Mouse (Mus musculus): ENCODE measurements around the gene Slc9a6. TPM values are rescaled to one million over a fixed set of nuclear protein-coding genes. Genes with fewer than 3 reads are reported as not detected.

Slc9a6 gene
- polyA plus RNA-seq, 1 experiment from 2014 or later, result 12.1 TPM

DNA sequence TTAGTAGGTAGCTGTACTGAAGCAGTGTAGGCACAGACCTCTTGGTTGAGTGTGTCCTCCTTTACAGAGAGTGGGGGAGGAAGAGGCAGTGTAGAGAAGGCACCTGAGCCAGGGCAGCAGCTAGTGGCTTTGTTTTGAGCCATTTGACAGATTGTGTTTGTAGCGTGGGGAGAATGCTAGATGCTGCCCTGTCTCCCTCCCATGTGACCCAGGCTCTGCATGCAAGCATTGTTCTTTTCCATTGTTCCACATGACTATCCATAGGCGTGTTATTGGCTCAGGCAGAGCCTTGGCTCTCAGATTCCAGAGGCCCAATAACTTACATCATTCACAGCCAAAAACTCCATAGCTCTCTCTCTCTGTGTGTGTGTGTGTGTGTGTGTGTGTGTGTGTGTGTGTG is 49.7 kb downstream of the Slc9a6 start:
- Histone ChIP-seq H3K27ac (ENCODE audit: low read depth, low read length) (no peak overlapping the region), H3K36me3 (ENCODE audit: control insufficient read depth, insufficient read depth, low read length) (no peaks in the 10 kb centered on the region), H3K9ac (ENCODE audit: low read length) (no peak overlapping the region), H3K27me3 (ENCODE audit: control insufficient read depth, insufficient read depth, low read length) (no peaks in the 10 kb centered on the region), H3K4me1 (replicated peaks; ENCODE audit: control insufficient read depth, insufficient read depth, low read length) (no peaks in the 10 kb centered on the region; the same call in 1 of the 2 replicates), H3K9me3 (ENCODE audit: control insufficient read depth, low read length) (no peaks in the 10 kb centered on the region), H3K4me3 (ENCODE audit: low read depth, low read length) (no peak overlapping the region), H3K4me2 (ENCODE audit: low read depth, low read length, severe bottlenecking) (no peak overlapping the region)
- ATAC-seq (replicated peaks; ENCODE audit: low FRiP score), result no peak
- DNase-seq (ENCODE audit: low spot score), result no peak
- 26% methylated on average over 2 of the region's 2 CpGs for WGBS

DNA sequence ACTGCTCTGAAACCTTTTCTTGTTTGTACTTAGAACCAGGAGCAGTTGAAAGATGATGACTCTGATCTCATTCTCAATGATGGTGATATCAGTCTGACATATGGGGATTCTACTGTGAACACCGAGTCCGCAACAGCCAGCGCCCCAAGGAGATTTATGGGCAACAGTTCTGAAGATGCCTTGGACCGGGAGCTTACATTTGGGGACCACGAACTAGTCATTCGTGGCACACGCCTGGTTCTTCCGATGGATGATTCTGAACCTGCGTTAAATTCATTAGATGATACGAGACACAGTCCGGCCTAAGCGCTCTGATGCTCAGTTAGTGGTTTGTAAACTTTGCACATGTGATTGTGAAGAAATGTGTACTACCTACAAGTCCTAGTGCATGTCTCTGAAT is 51.6 kb downstream of the Slc9a6 start:
- no peaks in the 10 kb centered on the region for H3K27me3 ChIP-seq (ENCODE audit: control insufficient read depth, insufficient read depth, low read length)
- no peaks in the 10 kb centered on the region for H3K9me3 ChIP-seq (ENCODE audit: control insufficient read depth, low read length)
- DNase-seq (ENCODE audit: low spot score), result no peak
- H3K36me3 ChIP-seq (ENCODE audit: control insufficient read depth, insufficient read depth, low read length), result no peaks in the 10 kb centered on the region
- no peak overlapping the region for H3K27ac ChIP-seq (ENCODE audit: low read depth, low read length)
- no peak overlapping the region for H3K4me3 ChIP-seq (ENCODE audit: low read depth, low read length)
- no peaks in the 10 kb centered on the region; the same call in 1 of the 2 replicates for H3K4me1 ChIP-seq (replicated peaks; ENCODE audit: control insufficient read depth, insufficient read depth, low read length)
- 86% methylated on average over 12 of the region's 12 CpGs for WGBS
- no peak overlapping the region for H3K9ac ChIP-seq (ENCODE audit: low read length)
- H3K4me2 ChIP-seq (ENCODE audit: low read depth, low read length, severe bottlenecking), result no peak overlapping the region
- ATAC-seq (replicated peaks; ENCODE audit: low FRiP score), result no peak

GRCm38 (mm10) chrX:56662316-56662715 is 52.8 kb downstream of the Slc9a6 start:
- no peak for DNase-seq (ENCODE audit: low spot score)
- Histone ChIP-seq H3K9ac (ENCODE audit: low read length) (no peak overlapping the region), H3K4me1 (replicated peaks; ENCODE audit: control insufficient read depth, insufficient read depth, low read length) (no peaks in the 10 kb centered on the region; the same call in 1 of the 2 replicates), H3K27me3 (ENCODE audit: control insufficient read depth, insufficient read depth, low read length) (no peaks in the 10 kb centered on the region), H3K9me3 (ENCODE audit: control insufficient read depth, low read length) (no peaks in the 10 kb centered on the region), H3K27ac (ENCODE audit: low read depth, low read length) (no peak overlapping the region), H3K4me2 (ENCODE audit: low read depth, low read length, severe bottlenecking) (no peak overlapping the region), H3K4me3 (ENCODE audit: low read depth, low read length) (no peak overlapping the region), H3K36me3 (ENCODE audit: control insufficient read depth, insufficient read depth, low read length) (no peaks in the 10 kb centered on the region)
- WGBS, result 81% methylated on average over 6 of the region's 6 CpGs
- ATAC-seq (replicated peaks; ENCODE audit: low FRiP score), result no peak

DNA sequence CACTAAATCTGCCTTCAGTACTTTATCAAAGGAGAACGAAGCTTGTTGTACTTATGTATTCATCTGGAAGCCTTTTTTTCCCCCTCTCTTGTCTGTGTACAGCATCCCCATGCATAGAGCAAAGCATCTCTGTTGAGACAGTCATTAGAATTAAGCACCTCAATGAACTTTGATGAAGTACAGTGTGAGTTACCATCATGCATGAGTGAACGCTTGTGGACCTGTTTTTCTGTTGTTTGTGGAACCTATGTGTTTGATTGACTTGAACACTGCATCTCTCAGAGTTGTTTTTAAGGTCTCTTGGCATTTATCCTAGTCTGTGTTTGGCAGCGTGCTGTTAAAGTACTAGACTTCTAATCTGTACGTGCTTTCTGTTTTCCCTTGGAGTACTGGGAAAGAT is 53.8 kb downstream of the Slc9a6 start:
- H3K9ac ChIP-seq (ENCODE audit: low read length), result no peak overlapping the region
- WGBS, result 63% methylated on average over 4 of the region's 4 CpGs
- no peak overlapping the region for H3K4me2 ChIP-seq (ENCODE audit: low read depth, low read length, severe bottlenecking)
- DNase-seq (ENCODE audit: low spot score) (no peak), ATAC-seq (replicated peaks; ENCODE audit: low FRiP score) (no peak)
- no peak overlapping the region for H3K27ac ChIP-seq (ENCODE audit: low read depth, low read length)
- H3K9me3 ChIP-seq (ENCODE audit: control insufficient read depth, low read length), result no peaks in the 10 kb centered on the region
- H3K4me3 ChIP-seq (ENCODE audit: low read depth, low read length), result no peak overlapping the region
- H3K4me1 ChIP-seq (replicated peaks; ENCODE audit: control insufficient read depth, insufficient read depth, low read length), result no peaks in the 10 kb centered on the region; the same call in 1 of the 2 replicates
- H3K27me3 ChIP-seq (ENCODE audit: control insufficient read depth, insufficient read depth, low read length), result no peaks in the 10 kb centered on the region
- H3K36me3 ChIP-seq (ENCODE audit: control insufficient read depth, insufficient read depth, low read length), result no peaks in the 10 kb centered on the region

DNA sequence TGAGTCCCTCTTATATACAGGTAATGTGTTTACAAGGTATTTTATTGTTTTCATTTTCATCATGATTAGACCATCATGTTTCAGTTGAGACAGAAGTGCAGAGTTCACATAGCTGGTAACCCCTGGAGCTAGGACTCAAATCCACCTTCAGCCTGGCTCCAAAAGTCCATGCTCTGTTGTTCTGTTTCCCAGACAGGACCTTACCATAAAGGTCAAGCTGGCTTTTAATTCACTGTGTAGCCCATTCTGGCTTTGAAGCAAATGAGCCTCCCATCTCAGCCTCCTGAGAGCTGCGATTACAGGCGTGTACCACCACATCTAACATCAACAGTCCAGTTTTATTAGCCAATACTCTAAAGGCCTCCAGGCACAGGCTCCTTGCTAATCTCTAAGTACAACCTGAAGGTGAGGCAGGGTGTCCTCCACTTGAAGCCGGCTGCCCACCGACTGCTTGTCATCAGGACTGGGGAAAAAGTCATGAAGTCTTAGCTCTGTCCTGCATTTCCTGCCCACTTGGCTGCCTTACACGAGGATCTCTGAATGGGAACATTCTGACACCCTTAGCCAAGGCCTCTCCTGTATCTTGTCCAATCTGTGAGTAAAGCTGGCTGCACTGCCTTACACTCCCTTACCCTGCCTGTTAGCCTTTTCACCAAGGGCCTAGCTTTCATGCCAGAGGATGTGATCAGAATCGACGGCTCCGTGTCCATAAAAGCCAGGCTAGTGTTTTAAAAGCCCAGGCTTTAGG is 55.8 kb downstream of the Slc9a6 start:
- WGBS, result 88% methylated on average over 8 of the region's 8 CpGs
- DNase-seq (ENCODE audit: low spot score) (no peak), ATAC-seq (replicated peaks; ENCODE audit: low FRiP score) (no peak)
- Histone ChIP-seq H3K9me3 (ENCODE audit: control insufficient read depth, low read length) (no peaks in the 10 kb centered on the region), H3K4me1 (replicated peaks; ENCODE audit: control insufficient read depth, insufficient read depth, low read length) (no peaks in the 10 kb centered on the region; the same call in 1 of the 2 replicates), H3K4me3 (ENCODE audit: low read depth, low read length) (no peak overlapping the region), H3K4me2 (ENCODE audit: low read depth, low read length, severe bottlenecking) (no peak overlapping the region), H3K27ac (ENCODE audit: low read depth, low read length) (no peak overlapping the region), H3K9ac (ENCODE audit: low read length) (no peak overlapping the region), H3K36me3 (ENCODE audit: control insufficient read depth, insufficient read depth, low read length) (no peaks in the 10 kb centered on the region), H3K27me3 (ENCODE audit: control insufficient read depth, insufficient read depth, low read length) (no peaks in the 10 kb centered on the region)

DNA sequence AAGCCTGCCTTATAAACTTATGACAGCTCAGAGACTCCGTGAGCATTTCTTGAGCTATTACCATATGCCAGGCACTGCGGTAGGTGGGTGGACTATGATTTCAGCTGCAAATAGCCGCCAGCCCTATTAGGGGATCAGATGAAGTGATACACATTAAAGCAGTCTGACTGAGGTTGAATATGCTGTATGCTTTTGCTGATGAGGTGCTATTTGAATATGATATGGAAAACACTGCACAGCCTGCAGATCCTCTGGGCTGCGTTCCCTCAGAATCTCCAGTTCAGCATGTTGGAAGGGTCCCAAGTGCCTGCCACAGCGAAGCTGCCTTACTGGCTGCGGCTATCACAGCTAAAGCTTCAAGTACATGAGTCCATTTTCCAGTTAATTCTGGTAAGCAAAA is 57.7 kb downstream of the Slc9a6 start:
- no peaks in the 10 kb centered on the region for H3K9me3 ChIP-seq (ENCODE audit: control insufficient read depth, low read length)
- no peak overlapping the region for H3K4me2 ChIP-seq (ENCODE audit: low read depth, low read length, severe bottlenecking)
- no peak for ATAC-seq (replicated peaks; ENCODE audit: low FRiP score)
- DNase-seq (ENCODE audit: low spot score), result no peak
- H3K36me3 ChIP-seq (ENCODE audit: control insufficient read depth, insufficient read depth, low read length), result no peaks in the 10 kb centered on the region
- 91% methylated on average over 6 of the region's 6 CpGs for WGBS
- H3K4me1 ChIP-seq (replicated peaks; ENCODE audit: control insufficient read depth, insufficient read depth, low read length), result no peaks in the 10 kb centered on the region
- H3K27ac ChIP-seq (ENCODE audit: low read depth, low read length), result no peak overlapping the region
- no peak overlapping the region for H3K4me3 ChIP-seq (ENCODE audit: low read depth, low read length)
- H3K9ac ChIP-seq (ENCODE audit: low read length), result no peak overlapping the region
- H3K27me3 ChIP-seq (ENCODE audit: control insufficient read depth, insufficient read depth, low read length), result no peaks in the 10 kb centered on the region

DNA sequence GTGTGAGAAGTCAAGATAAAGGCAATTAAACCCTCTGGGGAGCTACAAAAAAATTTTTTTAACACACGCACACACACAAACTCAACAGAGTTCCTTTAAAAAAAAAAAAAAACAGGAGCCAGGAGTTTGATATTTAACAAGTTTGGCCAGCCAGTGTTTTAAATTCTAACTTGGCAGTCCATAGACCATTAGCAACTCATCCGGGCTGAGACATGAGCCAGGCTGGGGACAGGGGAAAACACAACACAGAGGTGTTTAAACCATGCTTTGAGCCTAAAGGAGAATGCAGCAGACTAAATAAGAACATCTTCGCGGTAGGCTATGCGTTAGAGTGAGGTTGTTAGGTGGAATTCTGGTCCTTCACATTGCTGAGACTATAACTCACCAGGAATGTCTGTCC is 58.5 kb downstream of the Slc9a6 start:
- Histone ChIP-seq H3K4me2 (ENCODE audit: low read depth, low read length, severe bottlenecking) (no peak overlapping the region), H3K9me3 (ENCODE audit: control insufficient read depth, low read length) (no peaks in the 10 kb centered on the region), H3K9ac (ENCODE audit: low read length) (no peak overlapping the region), H3K4me3 (ENCODE audit: low read depth, low read length) (no peak overlapping the region), H3K4me1 (replicated peaks; ENCODE audit: control insufficient read depth, insufficient read depth, low read length) (no peaks in the 10 kb centered on the region), H3K36me3 (ENCODE audit: control insufficient read depth, insufficient read depth, low read length) (no peaks in the 10 kb centered on the region), H3K27me3 (ENCODE audit: control insufficient read depth, insufficient read depth, low read length) (no peaks in the 10 kb centered on the region), H3K27ac (ENCODE audit: low read depth, low read length) (no peak overlapping the region)
- ATAC-seq (replicated peaks; ENCODE audit: low FRiP score), result no peak
- DNase-seq (ENCODE audit: low spot score), result no peak
- WGBS, result 93% methylated on average over 5 of the region's 5 CpGs

DNA sequence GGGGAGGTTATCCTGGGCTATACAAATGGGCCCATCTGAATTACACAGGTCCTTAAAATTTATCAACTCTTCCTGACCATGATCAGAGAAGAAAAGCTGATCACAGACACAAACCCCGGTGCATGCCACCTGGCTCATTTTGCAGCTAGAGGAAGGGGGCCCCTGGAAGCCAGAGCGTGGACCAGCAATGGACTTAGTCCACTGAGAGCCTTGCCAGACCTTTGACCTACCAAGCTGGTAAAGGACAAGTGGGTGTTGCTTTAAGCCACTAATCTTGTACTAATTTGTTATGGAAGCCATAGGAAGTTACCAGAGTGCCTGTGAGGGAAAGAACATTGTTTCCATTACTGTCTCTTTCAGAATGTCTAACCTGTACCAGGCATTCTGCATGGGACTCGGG is 58.9 kb downstream of the Slc9a6 start:
- ATAC-seq (replicated peaks; ENCODE audit: low FRiP score) (no peak), DNase-seq (ENCODE audit: low spot score) (no peak)
- no peaks in the 10 kb centered on the region for H3K9me3 ChIP-seq (ENCODE audit: control insufficient read depth, low read length)
- H3K36me3 ChIP-seq (ENCODE audit: control insufficient read depth, insufficient read depth, low read length), result no peaks in the 10 kb centered on the region
- no peak overlapping the region for H3K27ac ChIP-seq (ENCODE audit: low read depth, low read length)
- 84% methylated on average over 3 of the region's 3 CpGs for WGBS
- H3K4me3 ChIP-seq (ENCODE audit: low read depth, low read length), result no peak overlapping the region
- no peaks in the 10 kb centered on the region for H3K4me1 ChIP-seq (replicated peaks; ENCODE audit: control insufficient read depth, insufficient read depth, low read length)
- no peak overlapping the region for H3K9ac ChIP-seq (ENCODE audit: low read length)
- no peak overlapping the region for H3K4me2 ChIP-seq (ENCODE audit: low read depth, low read length, severe bottlenecking)
- no peaks in the 10 kb centered on the region for H3K27me3 ChIP-seq (ENCODE audit: control insufficient read depth, insufficient read depth, low read length)

DNA sequence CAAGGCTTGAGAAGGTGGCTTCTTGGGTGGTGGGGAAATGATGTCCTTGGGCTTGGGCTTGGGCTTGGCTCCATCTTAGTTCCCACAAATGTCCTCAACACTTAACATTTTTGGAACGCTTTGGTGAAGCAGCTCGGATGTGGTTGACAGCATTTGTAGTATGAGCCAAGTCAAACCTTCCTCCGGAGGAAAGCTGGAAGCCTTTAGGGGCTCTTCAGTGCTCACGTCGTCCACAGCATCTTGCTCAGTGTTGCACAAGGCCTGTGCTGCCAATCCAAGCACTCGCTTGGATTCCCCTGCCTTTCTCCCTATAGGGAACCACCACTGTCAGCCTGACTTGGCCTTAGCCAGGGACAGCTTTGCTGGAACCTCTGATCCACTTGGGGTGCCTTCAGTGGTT is 66.0 kb downstream of the Slc9a6 start:
- Histone ChIP-seq H3K9me3 (ENCODE audit: control insufficient read depth, low read length) (no peaks in the 10 kb centered on the region), H3K27ac (ENCODE audit: low read depth, low read length) (no peak overlapping the region), H3K4me3 (ENCODE audit: low read depth, low read length) (no peak overlapping the region), H3K36me3 (ENCODE audit: control insufficient read depth, insufficient read depth, low read length) (no peaks in the 10 kb centered on the region), H3K4me2 (ENCODE audit: low read depth, low read length, severe bottlenecking) (no peak overlapping the region), H3K4me1 (replicated peaks; ENCODE audit: control insufficient read depth, insufficient read depth, low read length) (no peaks in the 10 kb centered on the region), H3K9ac (ENCODE audit: low read length) (no peak overlapping the region), H3K27me3 (ENCODE audit: control insufficient read depth, insufficient read depth, low read length) (no peaks in the 10 kb centered on the region)
- DNase-seq (ENCODE audit: low spot score), result no peak
- ATAC-seq (replicated peaks; ENCODE audit: low FRiP score), result no peak
- WGBS, result 89% methylated on average over 6 of the region's 6 CpGs

Measured in forebrain, embryonic 11.5 days (tissue).